Mouse (Mus musculus): ENCODE measurements around the gene Apobec1. TPM values are rescaled to one million over a fixed set of nuclear protein-coding genes. Genes with fewer than 3 reads are reported as not detected.
"Not testable (repeated sequence)": the region's sequence is repeated elsewhere in the genome, so short reads cannot be mapped to it uniquely, and the experiment has no call there.

Gene Apobec1
- total and polyA plus RNA-seq, 2 experiments from 2014 or later: 3.9 to 21.0 TPM

DNA sequence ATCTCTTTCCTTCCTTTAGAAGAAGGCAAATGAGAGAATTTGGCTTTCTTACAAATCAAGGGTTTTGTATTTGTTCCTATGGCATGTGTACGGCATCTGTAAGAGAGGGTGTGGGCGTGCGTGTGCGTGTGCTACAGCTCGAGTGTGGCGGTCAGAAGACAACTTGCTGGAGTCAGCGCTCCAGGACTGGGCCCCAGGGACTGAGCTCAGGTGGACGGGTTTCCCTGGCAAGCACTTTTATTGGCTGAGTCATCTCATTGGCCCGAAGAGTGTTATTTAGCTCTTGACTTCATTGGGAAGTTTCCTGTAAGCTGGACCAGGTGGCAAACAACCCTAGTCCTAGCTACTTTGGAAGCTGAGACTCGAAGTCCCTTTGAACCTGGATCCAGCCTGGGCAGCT lies 56.3 kb downstream of the Apobec1 start:
- H3K27me3 ChIP-seq (ENCODE audit: control insufficient read depth, insufficient read depth, low read length): no peaks in the 10 kb centered on the region
- WGBS: 78% methylated on average over 10 of the region's 10 CpGs

DNA sequence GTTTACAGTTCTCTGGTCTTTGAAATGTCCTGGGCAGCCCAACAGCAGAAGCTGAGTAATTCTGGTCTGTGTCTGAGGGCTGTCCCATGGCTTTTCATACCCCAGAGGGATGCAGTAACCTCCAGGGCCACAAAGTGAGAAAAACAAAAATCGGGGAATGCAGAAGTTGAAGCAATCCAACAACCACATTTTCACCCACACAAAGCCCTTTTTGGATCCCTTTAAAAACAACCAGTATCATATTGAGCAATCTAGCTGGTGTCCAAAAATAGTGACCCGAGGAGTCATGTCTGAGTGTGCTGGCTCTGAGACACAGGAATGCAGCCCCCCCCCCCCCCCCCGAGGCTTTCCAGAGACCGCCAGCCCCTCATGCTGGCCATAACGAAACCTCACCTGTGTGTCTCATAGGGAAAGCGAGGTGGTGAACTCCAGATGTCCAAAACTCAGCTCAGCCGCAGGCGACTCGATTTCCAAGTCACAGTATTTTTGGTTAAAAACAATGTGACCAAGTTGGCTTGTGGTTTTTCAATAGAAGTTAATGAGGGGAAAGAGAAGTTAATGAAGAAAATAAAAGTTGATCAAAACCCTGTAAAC lies 56.9 kb downstream of the Apobec1 start:
- Histone ChIP-seq H3K4me3 (ENCODE audit: low read depth, low read length) (no peak overlapping the region), H3K9ac (replicated peaks; ENCODE audit: low read depth, low read length) (no peak overlapping the region), H3K27ac (ENCODE audit: low read depth) (no peak overlapping the region), H3K27me3 (ENCODE audit: control insufficient read depth, insufficient read depth, low read length) (no peaks in the 10 kb centered on the region), H3K4me1 (ENCODE audit: control insufficient read depth, insufficient read depth) (no peaks in the 10 kb centered on the region), H3K9me3 (replicated peaks; ENCODE audit: control insufficient read depth, low read length) (no peaks in the 10 kb centered on the region), H3K36me3 (replicated peaks; ENCODE audit: control insufficient read depth, insufficient read depth, low read length) (no peaks in the 10 kb centered on the region), H3K4me2 (ENCODE audit: low read depth, low read length) (no peak overlapping the region)
- ATAC-seq (ENCODE audit: insufficient read depth, low read depth): no peak
- TF ChIP-seq EP300 (IDR thresholded peaks at IDR 0.05; ENCODE audit: low read depth) (no peak), CTCF (IDR thresholded peaks at IDR 0.05; ENCODE audit: low read depth) (no peak)
- DNase-seq (ENCODE audit: low spot score): no peak
- WGBS: 53% methylated on average over 9 of the region's 9 CpGs

More for the DNA sequence above, 56.3 kb downstream of the Apobec1 start:
- no peak overlapping the region for H3K27ac ChIP-seq (ENCODE audit: low read depth)
- no peaks in the 10 kb centered on the region for H3K9me3 ChIP-seq (replicated peaks; ENCODE audit: control insufficient read depth, low read length)
- no peak overlapping the region for H3K4me2 ChIP-seq (ENCODE audit: low read depth, low read length)
- H3K4me1 ChIP-seq (ENCODE audit: control insufficient read depth, insufficient read depth): no peaks in the 10 kb centered on the region
- DNase-seq (ENCODE audit: low spot score) (no peak), ATAC-seq (ENCODE audit: insufficient read depth, low read depth) (no peak)
- TF ChIP-seq EP300 (IDR thresholded peaks at IDR 0.05; ENCODE audit: low read depth) (no peak), CTCF (IDR thresholded peaks at IDR 0.05; ENCODE audit: low read depth) (no peak)
- no peak overlapping the region for H3K4me3 ChIP-seq (ENCODE audit: low read depth, low read length)
- H3K9ac ChIP-seq (replicated peaks; ENCODE audit: low read depth, low read length): no peak overlapping the region
- H3K36me3 ChIP-seq (replicated peaks; ENCODE audit: control insufficient read depth, insufficient read depth, low read length): no peaks in the 10 kb centered on the region

- Histone ChIP-seq H3K9ac (replicated peaks; ENCODE audit: low read depth, low read length) (no peak overlapping the region), H3K4me1 (ENCODE audit: control insufficient read depth, insufficient read depth) (no peaks in the 10 kb centered on the region)
- ATAC-seq (ENCODE audit: insufficient read depth, low read depth): no peak
These were observed 57.6 kb downstream of the Apobec1 start for GRCm38 (mm10) chr6:122544672-122545071.

GRCm38 (mm10) chr6:122543574-122543973 lies 58.7 kb downstream of the Apobec1 start:
- ATAC-seq (ENCODE audit: insufficient read depth, low read depth) (no peak), DNase-seq (ENCODE audit: low spot score) (no peak)
- Histone ChIP-seq H3K27ac (ENCODE audit: low read depth) (no peak overlapping the region), H3K9ac (replicated peaks; ENCODE audit: low read depth, low read length) (no peak overlapping the region), H3K4me1 (ENCODE audit: control insufficient read depth, insufficient read depth) (no peaks in the 10 kb centered on the region), H3K27me3 (ENCODE audit: control insufficient read depth, insufficient read depth, low read length) (no peaks in the 10 kb centered on the region), H3K36me3 (replicated peaks; ENCODE audit: control insufficient read depth, insufficient read depth, low read length) (no peaks in the 10 kb centered on the region), H3K4me2 (ENCODE audit: low read depth, low read length) (no peak overlapping the region), H3K4me3 (ENCODE audit: low read depth, low read length) (no peak overlapping the region), H3K9me3 (replicated peaks; ENCODE audit: control insufficient read depth, low read length) (no peaks in the 10 kb centered on the region)
- TF ChIP-seq CTCF (IDR thresholded peaks at IDR 0.05; ENCODE audit: low read depth) (no peak), EP300 (IDR thresholded peaks at IDR 0.05; ENCODE audit: low read depth) (no peak)
- WGBS: 53% methylated on average over 5 of the region's 5 CpGs

More at GRCm38 (mm10) chr6:122544672-122545071, 57.6 kb downstream of the Apobec1 start:
- 100% methylated on average over 1 of the region's 1 CpGs for WGBS
- no peak overlapping the region for H3K4me3 ChIP-seq (ENCODE audit: low read depth, low read length)
- no peaks in the 10 kb centered on the region for H3K27me3 ChIP-seq (ENCODE audit: control insufficient read depth, insufficient read depth, low read length)
- no peak overlapping the region for H3K27ac ChIP-seq (ENCODE audit: low read depth)
- no peaks in the 10 kb centered on the region for H3K36me3 ChIP-seq (replicated peaks; ENCODE audit: control insufficient read depth, insufficient read depth, low read length)
- TF ChIP-seq CTCF (IDR thresholded peaks at IDR 0.05; ENCODE audit: low read depth) (no peak), EP300 (IDR thresholded peaks at IDR 0.05; ENCODE audit: low read depth) (no peak)
- DNase-seq (ENCODE audit: low spot score): no peak
- no peaks in the 10 kb centered on the region for H3K9me3 ChIP-seq (replicated peaks; ENCODE audit: control insufficient read depth, low read length)
- no peak overlapping the region for H3K4me2 ChIP-seq (ENCODE audit: low read depth, low read length)

GRCm38 (mm10) chr6:122542459-122542858 lies 59.8 kb downstream of the Apobec1 start:
- ATAC-seq (ENCODE audit: insufficient read depth, low read depth); H3K36me3 ChIP-seq (replicated peaks; ENCODE audit: control insufficient read depth, insufficient read depth, low read length); DNase-seq (ENCODE audit: low spot score); H3K27ac ChIP-seq (ENCODE audit: low read depth); H3K4me3 ChIP-seq (ENCODE audit: low read depth, low read length); H3K27me3 ChIP-seq (ENCODE audit: control insufficient read depth, insufficient read depth, low read length); H3K9ac ChIP-seq (replicated peaks; ENCODE audit: low read depth, low read length); H3K9me3 ChIP-seq (replicated peaks; ENCODE audit: control insufficient read depth, low read length); H3K4me1 ChIP-seq (ENCODE audit: control insufficient read depth, insufficient read depth); H3K4me2 ChIP-seq (ENCODE audit: low read depth, low read length): not testable (repeated sequence)
- 69% methylated on average over 5 of the region's 5 CpGs for WGBS

DNA sequence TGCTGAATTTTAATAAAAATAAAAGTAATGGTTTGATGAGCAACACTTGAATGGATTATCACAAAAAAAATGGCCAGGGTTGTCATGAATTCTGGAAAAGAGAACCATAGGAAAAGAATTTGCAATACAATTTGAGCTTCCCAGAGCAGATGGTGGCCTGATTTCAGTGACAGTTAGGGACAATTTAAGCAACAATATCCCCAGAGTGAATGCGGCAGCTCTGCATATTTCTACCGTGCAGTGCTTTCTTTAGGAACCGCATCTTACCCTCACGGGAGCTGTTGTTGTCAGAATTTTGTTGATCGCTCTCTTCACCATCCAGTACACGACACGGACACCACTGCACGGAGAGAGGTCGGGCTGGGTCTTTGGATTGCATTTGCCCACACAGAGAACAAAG lies 62.7 kb downstream of the Apobec1 start:
- DNase-seq (ENCODE audit: low spot score) (no peak), ATAC-seq (ENCODE audit: insufficient read depth, low read depth) (no peak)
- Histone ChIP-seq H3K4me2 (ENCODE audit: low read depth, low read length) (no peak overlapping the region), H3K4me1 (ENCODE audit: control insufficient read depth, insufficient read depth) (no peaks in the 10 kb centered on the region), H3K36me3 (replicated peaks; ENCODE audit: control insufficient read depth, insufficient read depth, low read length) (no peaks in the 10 kb centered on the region), H3K9ac (replicated peaks; ENCODE audit: low read depth, low read length) (no peak overlapping the region), H3K4me3 (ENCODE audit: low read depth, low read length) (no peak overlapping the region), H3K9me3 (replicated peaks; ENCODE audit: control insufficient read depth, low read length) (no peaks in the 10 kb centered on the region), H3K27me3 (ENCODE audit: control insufficient read depth, insufficient read depth, low read length) (no peaks in the 10 kb centered on the region), H3K27ac (ENCODE audit: low read depth) (no peak overlapping the region)
- 87% methylated on average over 9 of the region's 9 CpGs for WGBS
- TF ChIP-seq EP300 (IDR thresholded peaks at IDR 0.05; ENCODE audit: low read depth): no peak
- no peak for TF ChIP-seq CTCF (IDR thresholded peaks at IDR 0.05; ENCODE audit: low read depth)

Data from heart, postnatal 0 days (tissue).